Mouse (Mus musculus) left cerebral cortex, postnatal 10 days (tissue): ENCODE data around the gene Slc38a2. TPM values are rescaled to one million over a fixed set of nuclear protein-coding genes. Genes with fewer than 3 reads are reported as not detected.

ENCODE experiments used
- DNase-seq, 2 experiments: peaks; one replicate each; pipeline ENCODE4 v3.0.0; 2021 to 2022; ENCODE audit warnings: low spot score in 2 of 2, mixed read lengths in 1 of 2; ENCODE audit errors: extremely low spot score in 1 of 2
- intact Hi-C: fragments of 180-260 bp; cut with DNase I; formaldehyde crosslinking; loops from one replicate; pipeline ENCODE4 v1.15.1; 2025
- total RNA-seq, 2 experiments: library from RNA; stranded (reverse); gene quantifications; 2 replicates each; pipeline ENCODE4 v1.2.3; 2021

Slc38a2 gene
- total RNA-seq, 2 experiments from 2014 or later, result 69.3 to 72.2 TPM

DNA sequence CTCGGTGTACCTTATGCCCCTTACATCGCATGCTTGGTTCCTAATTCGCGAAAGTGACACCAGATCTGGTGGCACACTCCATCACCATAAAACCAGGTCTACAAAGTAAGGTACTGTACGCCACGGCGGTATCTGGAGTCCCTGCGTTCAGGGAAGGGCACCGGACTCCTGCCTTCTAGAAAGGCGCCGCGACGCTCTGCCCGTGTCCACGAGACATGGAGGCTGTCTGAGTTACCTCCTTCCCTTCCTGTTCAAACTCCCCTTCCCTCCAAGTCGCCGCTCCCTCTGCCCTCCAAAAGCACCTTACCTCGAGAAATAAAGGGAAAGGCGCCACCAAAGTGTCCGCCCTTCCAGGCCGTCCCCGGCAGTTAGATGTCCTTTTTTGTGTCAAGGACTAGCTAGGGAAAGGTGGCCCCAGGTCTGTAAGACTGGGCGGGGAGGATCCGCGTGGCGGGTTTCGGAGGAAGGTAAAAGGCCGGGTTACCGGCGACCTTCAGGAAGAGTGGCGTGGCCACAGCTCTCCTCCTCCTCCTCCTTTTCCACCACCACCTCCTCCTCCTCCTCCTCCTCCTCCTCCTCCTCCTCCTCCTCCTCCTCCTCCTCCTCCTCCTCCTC, 57.6 kb downstream of the Slc38a2 start:
- intact Hi-C loops, result no loop called here
- peak in 1 of 2 experiments; percentile 14 for DNase-seq

DNA sequence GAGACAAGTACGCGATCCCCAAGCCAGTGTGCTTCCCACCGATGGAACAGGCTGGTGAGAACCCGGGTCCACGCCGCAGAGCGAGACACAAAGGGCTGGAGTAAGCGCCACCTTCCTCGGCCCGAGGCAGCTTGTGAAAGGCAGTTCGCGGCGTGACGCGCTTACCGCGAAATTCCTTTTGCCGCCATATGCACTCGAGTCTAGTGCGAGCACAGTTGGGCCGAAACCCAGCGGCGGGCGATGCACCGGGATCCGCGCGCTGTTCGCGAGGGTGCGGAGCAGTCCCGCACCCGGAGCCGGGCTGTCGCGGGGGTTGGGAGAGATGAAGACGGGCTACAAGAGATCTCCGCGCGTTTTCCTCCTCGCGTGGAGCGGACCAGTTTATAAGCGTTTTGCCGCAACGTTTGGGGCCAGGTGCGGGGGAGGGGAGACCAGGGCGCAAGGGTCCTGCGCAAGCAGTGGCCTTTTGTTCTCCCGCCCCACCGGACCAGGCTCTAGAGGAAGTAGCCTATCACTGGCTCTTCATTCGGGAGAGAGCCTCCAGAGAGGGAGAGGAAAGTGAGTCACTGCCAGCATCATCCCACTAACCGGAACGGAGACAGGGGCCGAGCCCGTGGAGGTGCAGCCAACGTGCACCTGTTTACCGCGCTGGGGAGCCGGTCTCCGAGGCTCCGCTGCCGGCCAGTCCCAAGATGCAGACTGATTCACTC, 58.3 kb downstream of the Slc38a2 start:
- intact Hi-C loops, result no loop called here
- DNase-seq, result peak; percentile 63 to 75

DNA sequence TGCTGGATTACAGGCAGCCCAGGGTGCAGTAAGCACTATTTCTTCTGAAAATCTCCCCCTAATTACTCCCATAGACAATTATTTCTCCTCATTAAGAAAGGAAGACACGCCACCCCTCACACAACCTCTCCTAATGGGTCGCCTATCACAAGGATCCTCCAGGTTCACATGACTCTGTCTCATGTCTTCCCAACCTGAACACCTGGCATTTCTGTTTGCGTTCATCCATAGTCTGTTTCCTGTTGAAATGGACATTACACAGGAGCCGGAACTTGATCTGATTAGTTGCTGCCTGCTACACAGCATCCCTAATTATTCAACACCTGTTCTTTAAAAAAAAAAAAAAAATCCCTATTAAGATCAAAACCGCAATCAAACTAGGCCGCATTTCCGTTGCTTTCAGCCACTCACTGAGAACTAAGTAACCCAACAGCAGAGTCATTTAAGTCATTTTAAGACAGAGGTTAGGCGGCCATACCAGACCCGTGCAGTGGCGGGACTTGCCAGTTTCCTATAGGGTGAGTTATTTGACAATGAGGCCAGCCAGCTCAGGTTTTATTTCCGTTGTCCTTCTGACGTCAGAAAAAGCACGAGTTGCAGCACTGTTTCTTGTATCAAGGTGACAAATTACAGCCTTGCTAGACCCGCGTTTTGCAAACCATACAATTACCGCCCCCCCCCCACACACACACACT, 59.1 kb downstream of the Slc38a2 start:
- DNase-seq, result no peak
- intact Hi-C loops, result no loop called here

DNA sequence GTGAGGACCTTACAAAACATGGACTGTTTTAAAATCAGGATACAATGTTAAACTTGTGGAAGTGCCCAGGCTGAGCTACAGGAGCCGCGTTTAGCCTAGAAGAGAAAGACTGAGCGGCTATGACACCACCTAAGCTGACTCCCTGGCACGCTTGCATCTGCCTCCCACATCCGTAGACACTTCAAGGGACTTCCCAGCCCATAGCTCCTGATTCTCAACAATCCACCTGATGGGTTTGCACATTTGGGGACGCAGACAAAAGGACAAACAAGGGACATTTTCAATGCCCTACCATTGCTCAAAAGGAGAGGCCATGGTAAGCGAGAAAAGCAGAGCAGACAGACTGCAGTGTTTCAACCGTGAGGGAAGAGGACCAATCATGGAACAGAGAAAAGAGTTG, 59.9 kb downstream of the Slc38a2 start:
- intact Hi-C loops, result no loop called here
- no peak for DNase-seq

DNA sequence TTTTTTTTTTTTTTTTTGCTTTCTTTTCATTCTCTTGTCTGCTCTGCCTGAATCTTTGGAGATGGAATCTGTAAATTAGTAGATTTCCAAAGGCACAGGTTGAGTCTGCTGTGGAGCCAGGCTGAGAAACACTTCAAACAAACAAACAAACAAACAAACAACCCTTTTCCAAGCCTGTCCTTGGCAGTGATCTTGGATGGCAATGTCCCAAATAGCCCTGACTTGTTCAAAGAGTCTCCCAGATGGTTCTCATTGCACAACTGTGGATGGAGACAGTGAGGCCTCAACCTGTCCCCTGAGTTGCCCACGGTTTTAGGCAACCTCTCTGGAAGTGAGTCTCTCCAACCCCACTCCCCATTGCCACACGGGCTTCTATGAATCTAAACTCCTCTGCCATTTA, 60.9 kb downstream of the Slc38a2 start:
- intact Hi-C loops, result no loop called here
- DNase-seq, result no peak

DNA sequence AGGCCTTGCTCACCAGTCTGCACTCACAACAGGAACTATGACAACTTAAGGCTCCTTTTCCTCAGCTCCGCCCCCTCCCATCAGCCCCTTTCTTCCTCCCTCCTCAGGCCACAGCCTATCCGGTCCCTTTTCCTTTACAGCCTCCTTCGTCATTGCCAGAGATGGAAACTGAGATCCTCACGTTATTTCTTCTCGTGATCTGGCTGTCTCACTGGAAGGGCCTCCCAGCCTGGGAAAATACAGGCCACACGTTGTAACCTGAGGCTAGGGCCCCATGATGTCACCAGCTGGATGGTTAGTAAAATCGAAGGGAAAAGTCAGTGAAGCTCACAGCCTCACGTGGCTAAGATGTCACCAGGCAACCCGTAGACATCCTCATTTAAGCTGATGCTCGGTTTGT, 61.4 kb downstream of the Slc38a2 start:
- peak in 1 of 2 experiments; percentile 48 for DNase-seq

More for the DNA sequence above, 61.4 kb downstream of the Slc38a2 start:
- intact Hi-C loops, result no loop called here

Other genes with a start within 250 kb of the Slc38a2 start
- 10 to 100 TPM; 40.8 to 43.0 TPM for gene Scaf11, start 238.9 kb downstream of the Slc38a2 start, total RNA-seq
- gene Slc38a1, start 56.8 kb downstream of the Slc38a2 start, total RNA-seq, result 10 to 100 TPM; 85.2 to 91.0 TPM